Mouse (Mus musculus): Measurements from ENCODE around the gene Tnfrsf25.

The Tnfrsf25 gene

GRCm38 (mm10) chr4:152140441-152140840, 24.7 kb downstream of the Tnfrsf25 start:
- DNase-seq (ENCODE audit: low spot score in 2 of 2), result peak in 1 of 2 experiments; percentile 43

- DNase-seq (ENCODE audit: low spot score in 2 of 2), result no peak
These were observed 25.9 kb downstream of the Tnfrsf25 start for GRCm38 (mm10) chr4:152141521-152142135.

GRCm38 (mm10) chr4:152143632-152144031, 27.9 kb downstream of the Tnfrsf25 start:
- no peak for DNase-seq (ENCODE audit: low spot score in 2 of 2)

DNA sequence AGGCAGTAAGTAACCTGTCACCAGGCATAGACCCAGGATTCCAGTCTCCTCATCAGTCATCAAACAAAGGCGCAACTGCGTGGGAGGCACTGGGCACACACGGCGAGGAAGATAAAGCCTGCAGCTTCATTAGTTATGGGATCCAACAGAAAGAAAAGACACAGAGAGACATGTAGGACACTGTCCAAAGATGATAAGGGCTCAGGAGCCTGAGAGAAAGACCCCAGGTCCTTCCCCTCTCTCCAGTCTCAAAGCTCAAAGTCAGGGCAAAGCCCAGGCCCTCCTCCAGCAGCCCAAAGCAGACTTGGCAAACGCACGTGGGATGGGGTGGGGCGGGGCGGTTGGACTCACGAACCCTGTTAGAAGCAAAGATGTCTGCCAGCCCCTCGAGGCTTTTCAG, 29.7 kb downstream of the Tnfrsf25 start:
- no peak for DNase-seq (ENCODE audit: low spot score in 2 of 2)

DNA sequence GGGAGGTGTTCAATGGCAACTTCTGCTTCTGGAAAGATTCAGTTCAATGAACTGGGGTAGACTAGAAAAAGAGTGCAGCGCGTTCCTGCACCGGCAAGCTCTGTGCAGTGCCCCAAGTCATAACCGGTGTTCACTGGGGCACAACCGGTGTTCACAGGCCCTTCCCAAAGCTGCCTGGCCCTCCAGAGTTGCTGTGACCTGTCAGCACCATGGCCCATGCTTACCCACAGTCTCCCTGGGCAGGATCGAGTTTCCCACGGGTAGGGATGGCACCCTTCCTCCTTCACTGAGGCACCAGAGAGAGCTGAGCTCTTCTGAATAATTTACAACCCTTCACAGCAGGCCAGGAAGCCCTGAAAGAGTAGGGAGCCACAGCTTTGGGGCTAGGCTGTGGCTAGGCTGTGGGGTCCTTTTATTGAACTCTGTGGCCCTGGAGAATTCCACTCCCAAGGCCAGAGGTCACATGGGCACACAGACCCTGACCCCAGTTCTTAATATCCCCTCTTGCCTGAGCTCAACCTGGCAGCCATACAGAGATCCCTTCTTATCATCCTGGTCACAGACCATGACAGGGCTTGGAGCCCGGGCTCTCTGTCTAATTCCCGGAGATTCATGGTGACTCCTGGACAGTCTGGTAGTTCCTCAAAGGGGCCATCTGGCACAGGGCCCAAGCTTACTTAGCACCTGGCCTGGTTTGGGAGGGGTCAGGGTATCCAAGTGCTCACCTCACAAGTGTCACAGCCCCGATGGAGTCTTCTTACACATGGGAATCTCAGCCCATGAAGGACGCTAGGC, 30.5 kb downstream of the Tnfrsf25 start:
- no peak for DNase-seq (ENCODE audit: low spot score in 2 of 2)

DNA sequence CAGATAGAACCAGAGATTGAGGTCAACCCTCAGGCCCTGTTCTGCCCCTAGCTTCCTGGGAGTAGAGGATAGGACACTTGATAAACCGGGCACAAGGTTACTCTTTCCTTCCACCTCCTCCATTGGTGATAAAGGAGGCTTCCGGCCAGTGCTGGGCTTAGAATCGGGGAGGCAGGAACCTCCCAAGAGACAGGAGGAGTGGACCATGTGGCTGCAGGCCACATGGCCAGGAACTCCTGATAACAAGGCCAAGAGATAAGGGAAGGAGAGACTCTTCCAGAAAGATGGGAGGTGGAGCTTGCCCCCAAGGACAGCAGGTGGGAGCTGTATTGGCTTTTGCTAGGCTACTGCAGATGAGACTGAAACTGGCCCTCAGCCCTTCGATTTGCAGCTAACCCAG, 34.8 kb downstream of the Tnfrsf25 start:
- DNase-seq (ENCODE audit: low spot score in 2 of 2), result no peak

- DNase-seq (ENCODE audit: low spot score in 2 of 2), result no peak
These were observed 35.8 kb downstream of the Tnfrsf25 start for GRCm38 (mm10) chr4:152151451-152151965.

DNA sequence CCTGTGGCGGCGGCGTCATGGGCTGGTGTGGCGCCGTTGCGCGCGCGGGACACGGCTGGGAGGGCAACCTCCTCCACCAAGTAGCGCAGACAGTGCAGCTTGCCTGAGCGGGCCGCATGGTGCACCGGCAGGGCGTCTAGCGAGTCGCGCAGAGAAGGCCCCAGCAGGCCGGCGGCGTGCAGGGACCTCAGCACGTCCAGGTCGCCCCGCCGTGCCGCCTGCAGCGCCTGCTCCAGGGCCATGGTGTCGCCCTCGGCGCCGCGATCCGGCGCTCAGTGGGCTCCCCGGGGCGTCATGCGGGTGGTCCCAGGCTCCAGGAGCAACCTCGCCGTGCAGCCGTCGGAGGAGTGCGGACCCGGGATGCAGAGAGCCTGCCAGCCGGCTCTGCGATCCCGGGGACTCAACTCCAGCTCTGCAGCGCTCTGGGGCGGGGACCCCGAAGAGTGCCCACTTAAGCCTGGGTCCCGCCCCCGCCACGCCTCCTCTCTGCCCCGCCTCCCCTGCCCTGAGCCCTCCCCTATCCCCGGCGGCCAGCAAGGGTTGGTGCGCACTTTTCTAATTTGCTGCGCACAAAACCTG, 36.3 kb downstream of the Tnfrsf25 start, which contains the start of gene Espn:
Gene Espn (minus strand): TSS at position 406 of the 579 bp plus-strand sequence.
- peak; percentile 37 to 58 for DNase-seq (ENCODE audit: low spot score in 2 of 2)

- DNase-seq (ENCODE audit: low spot score in 2 of 2), result peak; percentile 83 to 89
These were observed 38.0 kb downstream of the Tnfrsf25 start for GRCm38 (mm10) chr4:152153771-152154177.

DNA sequence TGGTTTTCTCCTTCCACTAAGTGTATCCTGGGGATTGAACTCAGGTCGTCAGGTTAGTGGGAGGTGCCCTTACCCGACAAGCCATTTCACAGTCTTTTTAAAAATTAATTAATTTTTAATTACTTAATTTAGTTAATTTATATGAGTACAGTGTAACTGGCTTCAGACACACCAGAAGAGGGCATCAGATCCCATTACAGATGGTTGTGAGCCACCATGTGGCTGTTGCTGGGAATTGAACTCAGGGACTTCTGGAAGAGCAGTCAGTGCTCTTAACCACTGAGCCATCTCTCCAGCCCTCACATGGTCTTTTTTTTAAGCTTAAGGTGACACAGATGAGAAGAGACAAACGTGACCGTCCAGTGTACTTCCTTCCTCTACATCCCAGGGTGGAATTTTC, 39.3 kb downstream of the Tnfrsf25 start:
- no peak for DNase-seq (ENCODE audit: low spot score in 2 of 2)

DNA sequence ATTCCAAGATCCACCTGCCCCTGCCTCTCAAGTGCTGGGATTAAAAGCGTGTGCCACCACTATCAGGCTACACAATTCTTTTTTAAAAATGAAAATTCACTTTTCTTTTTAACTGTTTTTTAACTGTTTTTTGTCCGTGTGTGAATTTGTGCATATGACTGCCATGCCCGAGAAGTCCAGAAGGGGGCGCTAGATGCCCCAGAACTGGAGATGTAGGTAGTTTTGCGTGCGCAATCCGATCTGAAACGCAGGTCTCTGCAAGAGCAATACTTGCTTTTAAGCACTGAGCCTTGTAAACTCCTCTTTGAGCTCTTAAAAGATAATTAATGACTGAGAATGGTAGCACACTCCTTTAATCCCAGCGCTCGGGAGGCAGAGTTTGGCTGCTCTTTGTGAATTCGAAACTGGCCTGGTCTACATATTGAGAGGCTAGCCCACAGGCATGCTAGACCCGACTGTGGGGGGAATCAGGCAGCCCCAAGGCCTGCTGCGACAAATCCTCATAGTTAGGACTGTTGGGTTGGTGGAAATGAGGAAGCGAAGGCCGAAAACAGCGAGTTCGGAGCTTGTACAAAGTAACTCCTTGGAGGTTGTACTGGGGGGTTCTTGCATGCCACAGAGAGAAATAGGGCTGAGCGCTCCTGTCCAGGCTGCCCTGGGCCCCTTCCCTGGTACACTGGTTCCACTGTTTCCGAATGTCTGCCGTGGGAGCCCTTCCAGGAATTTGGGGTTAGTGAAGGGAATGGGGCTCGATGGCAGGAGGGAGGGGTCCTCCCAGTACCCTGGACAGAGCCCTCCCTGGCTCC, 42.2 kb downstream of the Tnfrsf25 start:
- DNase-seq (ENCODE audit: low spot score in 2 of 2), result peak in 1 of 2 experiments; percentile 36

- peak; percentile 38 to 55 for DNase-seq (ENCODE audit: low spot score in 2 of 2)
These were observed 43.0 kb downstream of the Tnfrsf25 start, which contains the start of gene Hes2 for GRCm38 (mm10) chr4:152158585-152159284. Gene Hes2, plus strand, starts transcription at chr4:152158867.

DNA sequence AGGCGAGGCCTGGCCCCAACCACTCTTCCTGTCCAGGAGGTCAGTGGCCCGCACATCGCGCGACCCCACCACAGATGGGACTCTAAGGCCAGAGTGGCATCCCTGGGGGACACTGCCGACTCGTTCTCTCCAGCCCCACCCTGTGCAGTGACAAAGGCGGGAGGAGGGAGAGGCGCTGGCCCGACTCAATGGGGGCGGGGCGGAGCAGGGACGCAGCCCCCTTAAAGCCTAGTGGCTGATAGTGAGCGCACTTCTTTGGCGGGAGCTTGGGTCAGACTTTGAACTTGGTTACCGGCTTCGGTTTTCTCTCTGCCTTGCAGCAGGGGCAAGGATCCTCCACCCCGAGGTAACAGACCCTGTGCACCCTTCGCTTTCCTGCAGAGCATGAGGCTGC, 43.5 kb downstream of the Tnfrsf25 start:
- DNase-seq (ENCODE audit: low spot score in 2 of 2), result no peak

- no peak for DNase-seq (ENCODE audit: low spot score in 2 of 2)
These were observed 45.0 kb downstream of the Tnfrsf25 start for GRCm38 (mm10) chr4:152160748-152161147.

DNA sequence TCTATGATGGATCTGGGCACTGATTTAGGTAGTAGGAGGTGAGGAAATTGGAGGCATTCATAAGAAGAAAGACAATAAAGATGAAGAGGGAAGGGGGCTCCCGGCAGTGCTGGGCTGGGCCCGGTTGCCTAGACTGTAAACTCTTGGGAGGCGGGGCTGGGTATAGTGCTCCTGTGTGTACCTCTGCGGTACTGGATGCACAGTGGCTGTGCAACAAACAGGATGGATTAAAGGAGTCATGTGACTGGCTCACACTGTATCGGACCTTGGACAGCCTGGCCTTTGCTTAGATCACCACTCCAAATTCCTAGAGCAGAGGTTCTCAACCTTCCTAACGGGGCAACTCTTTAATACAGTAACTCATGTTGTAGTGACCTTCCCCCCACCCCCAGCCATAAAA, 45.9 kb downstream of the Tnfrsf25 start:
- no peak for DNase-seq (ENCODE audit: low spot score in 2 of 2)

DNA sequence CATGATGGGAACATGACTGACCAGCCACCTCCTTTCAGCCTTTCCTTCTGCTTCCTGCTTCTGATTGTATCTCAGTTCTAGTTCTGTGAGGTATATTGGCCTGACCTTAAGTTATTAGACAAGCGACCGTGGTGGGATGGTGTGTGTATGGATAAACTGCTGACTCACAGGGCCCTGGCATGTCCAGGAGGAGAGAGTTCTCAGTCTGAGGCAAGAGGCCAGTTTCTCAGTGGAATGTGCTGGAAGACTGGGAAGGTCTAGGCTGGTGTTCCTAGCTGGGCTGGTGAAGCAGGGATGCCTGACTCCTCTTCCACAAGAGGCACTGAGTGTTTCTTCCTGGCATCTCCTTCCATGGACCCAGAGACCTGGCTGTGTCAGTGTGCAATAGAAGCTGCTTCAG, 47.0 kb downstream of the Tnfrsf25 start:
- no peak for DNase-seq (ENCODE audit: low spot score in 2 of 2)

DNA sequence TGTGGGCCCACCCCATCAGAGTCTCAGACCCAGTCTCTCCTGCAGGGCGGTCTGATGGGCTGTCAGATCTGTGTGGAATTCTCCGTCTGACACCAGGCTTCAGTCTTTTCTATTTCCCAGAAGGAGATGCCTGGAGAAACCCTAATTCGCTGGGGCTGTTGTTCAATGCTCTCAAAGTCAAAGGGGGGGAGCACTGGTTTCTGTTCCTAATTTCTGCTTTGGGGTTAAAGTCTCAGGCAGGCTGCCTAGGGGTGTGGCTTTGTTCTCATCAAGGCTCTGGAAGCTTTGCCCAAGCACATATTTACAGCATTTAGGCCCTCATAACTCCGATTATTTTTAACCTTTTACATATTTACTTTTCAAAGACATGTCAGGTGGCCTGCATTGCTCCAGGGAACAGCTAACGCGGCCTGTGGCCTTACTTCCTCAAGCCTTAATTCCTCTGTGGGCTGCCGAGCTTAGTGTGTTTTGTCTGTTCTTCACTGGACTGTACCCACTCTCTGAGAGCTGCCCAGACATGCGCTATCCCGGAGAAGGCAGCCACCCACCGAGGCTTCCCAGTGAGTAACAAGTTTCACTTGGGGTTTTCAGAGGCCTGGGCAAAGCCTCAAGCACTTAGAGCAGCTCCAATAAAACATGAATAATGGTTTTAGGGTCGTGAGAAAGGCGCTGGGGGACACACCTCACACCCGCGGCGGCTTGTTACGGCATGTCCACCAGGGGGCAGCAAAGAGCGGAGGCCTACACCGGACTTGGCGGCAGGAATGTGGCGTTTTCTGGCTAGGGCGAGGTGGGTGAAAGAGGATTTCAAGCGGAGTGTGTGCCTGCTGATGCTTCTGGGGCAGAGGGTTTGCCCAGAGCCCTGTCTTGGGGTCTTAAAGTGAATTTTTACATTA, 49.5 kb downstream of the Tnfrsf25 start:
- peak; percentile 76 to 77 for DNase-seq (ENCODE audit: low spot score in 2 of 2)

GRCm38 (mm10) chr4:152168052-152168451, 52.3 kb downstream of the Tnfrsf25 start:
- DNase-seq (ENCODE audit: low spot score in 2 of 2), result no peak

GRCm38 (mm10) chr4:152169103-152169502, 53.4 kb downstream of the Tnfrsf25 start:
- no peak for DNase-seq (ENCODE audit: low spot score in 2 of 2)
